Mouse (Mus musculus): ENCODE measurements at regions not wholly inside any gene's neighbourhood (a gene's known extent, or its start where the extent isn't known, plus 50 kb on each side); places are given as distances from the start of the nearest gene placed in this dataset.

DNA sequence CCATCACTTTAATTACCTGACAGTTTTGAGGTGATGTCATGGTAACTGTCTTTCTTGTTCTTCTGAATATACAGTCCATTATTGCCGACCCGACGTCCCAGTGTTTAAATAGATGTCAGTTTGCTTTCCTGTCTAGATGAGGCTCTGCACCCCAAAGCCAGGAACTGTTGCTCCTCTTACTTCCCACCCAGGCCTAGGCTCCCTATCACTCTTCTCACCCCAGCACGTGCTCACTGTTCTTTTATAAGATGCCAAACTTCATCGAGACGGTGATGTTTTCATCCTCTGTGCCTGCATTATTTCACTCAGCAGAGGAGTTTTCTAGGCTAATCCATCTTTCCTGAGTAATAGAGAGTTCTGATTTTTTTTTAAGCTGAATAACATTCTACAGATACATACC, 156.5 kb downstream of the Adra2a start:
- no peaks in the 10 kb centered on the region for H3K9me3 ChIP-seq (replicated peaks; ENCODE audit: insufficient read depth, low read length)
- TF ChIP-seq HCFC1 (IDR thresholded peaks at IDR 0.05; ENCODE audit: low read depth, low read length) (no peak), GABPA (IDR thresholded peaks at IDR 0.05; ENCODE audit: low read depth, low read length) (no peak), MAX (IDR thresholded peaks at IDR 0.05; ENCODE audit: low read length) (no peak), E2F4 (IDR thresholded peaks at IDR 0.05; ENCODE audit: borderline replicate concordance, low read depth, low read length) (no peak), ETS1 (IDR thresholded peaks at IDR 0.05; ENCODE audit: low read depth, low read length) (no peak), JUND (IDR thresholded peaks at IDR 0.05; ENCODE audit: low read depth, low read length) (no peak), TAL1 (IDR thresholded peaks at IDR 0.05; ENCODE audit: low read length) (no peak), RCOR1 (IDR thresholded peaks at IDR 0.05; ENCODE audit: low read depth, low read length) (no peak)
- no peaks in the 10 kb centered on the region for H3K4me1 ChIP-seq (ENCODE audit: control insufficient read depth in 1 of 2, insufficient read depth in 2 of 2, low read length in 2 of 2)
- no peaks in the 10 kb centered on the region for H3K79me2 ChIP-seq (ENCODE audit: control insufficient read depth, insufficient read depth, low read length, poor library complexity)
- no peak for DNase-seq (ENCODE audit: low read depth, low spot score)
- H3K27me3 ChIP-seq (ENCODE audit: control insufficient read depth in 1 of 2, insufficient read depth in 2 of 2, low read length in 2 of 2): peaks cover 1 to 3% of the 10 kb centered on the region in 2 experiments; a peak in 2 of 4 replicates
- no peak overlapping the region for H3K9ac ChIP-seq (ENCODE audit: control insufficient read depth, low read depth, low read length, poor library complexity, severe bottlenecking)
- no peak overlapping the region for H3K4me3 ChIP-seq (ENCODE audit: control insufficient read depth in 1 of 2, insufficient read depth in 1 of 2, low read depth in 2 of 2, low read length in 2 of 2)
- H3K36me3 ChIP-seq (ENCODE audit: control insufficient read depth in 1 of 2, insufficient read depth in 2 of 2, low read length in 2 of 2): no peaks in the 10 kb centered on the region
- no peak overlapping the region for H3K27ac ChIP-seq (ENCODE audit: control insufficient read depth, low read depth, low read length)

DNA sequence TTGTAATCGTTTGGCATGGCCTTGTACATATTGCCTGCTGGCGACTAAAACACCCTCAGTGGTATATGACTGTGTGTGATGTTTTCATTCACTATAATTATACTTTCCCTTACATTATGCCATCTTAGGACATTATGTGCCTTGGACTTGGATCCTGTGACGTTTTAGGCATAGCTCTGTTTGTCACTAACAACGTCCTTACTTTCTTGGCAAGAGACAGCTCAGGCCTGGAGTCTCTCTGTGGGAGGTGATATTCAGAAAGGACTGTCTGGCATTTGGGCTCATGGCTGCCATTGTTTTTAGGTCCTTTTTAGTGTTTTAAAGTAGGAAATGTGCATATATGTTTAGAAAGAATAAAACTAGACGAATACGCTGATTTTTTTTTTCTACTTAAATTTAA, 158.5 kb downstream of the Adra2a start:
- Histone ChIP-seq H3K36me3 (ENCODE audit: control insufficient read depth in 1 of 2, insufficient read depth in 2 of 2, low read length in 2 of 2) (no peaks in the 10 kb centered on the region), H3K27ac (ENCODE audit: control insufficient read depth, low read depth, low read length) (no peak overlapping the region), H3K9ac (ENCODE audit: control insufficient read depth, low read depth, low read length, poor library complexity, severe bottlenecking) (no peak overlapping the region), H3K27me3 (ENCODE audit: control insufficient read depth in 1 of 2, insufficient read depth in 2 of 2, low read length in 2 of 2) (peaks cover 1 to 3% of the 10 kb centered on the region in 2 experiments; a peak in 2 of 4 replicates), H3K79me2 (ENCODE audit: control insufficient read depth, insufficient read depth, low read length, poor library complexity) (no peaks in the 10 kb centered on the region), H3K4me1 (ENCODE audit: control insufficient read depth in 1 of 2, insufficient read depth in 2 of 2, low read length in 2 of 2) (no peaks in the 10 kb centered on the region), H3K9me3 (replicated peaks; ENCODE audit: insufficient read depth, low read length) (no peaks in the 10 kb centered on the region), H3K4me3 (ENCODE audit: control insufficient read depth in 1 of 2, insufficient read depth in 1 of 2, low read depth in 2 of 2, low read length in 2 of 2) (no peak overlapping the region)
- TF ChIP-seq RAD21 (IDR thresholded peaks at IDR 0.05; ENCODE audit: low read depth, low read length) (no peak), BHLHE40 (IDR thresholded peaks at IDR 0.05; ENCODE audit: borderline replicate concordance, low read depth, low read length) (no peak), SMC3 (IDR thresholded peaks at IDR 0.05; ENCODE audit: low read depth, low read length) (no peak), MAX (IDR thresholded peaks at IDR 0.05; ENCODE audit: low read length) (no peak), CTCF (IDR thresholded peaks at IDR 0.05 in 2 of 3, conservative IDR thresholded peaks at IDR 0.05 in 1 of 3; ENCODE audit: control insufficient read depth in 1 of 3, insufficient read depth in 1 of 3, low read depth in 2 of 3, low read length in 3 of 3, poor library complexity in 1 of 3, severe bottlenecking in 1 of 3) (no peak), MAFK (IDR thresholded peaks at IDR 0.05; ENCODE audit: borderline replicate concordance, low read depth, low read length) (no peak), MYC (IDR thresholded peaks at IDR 0.05; ENCODE audit: low read depth, low read length) (no peak), UBTF (IDR thresholded peaks at IDR 0.05; ENCODE audit: borderline replicate concordance, insufficient read depth, low read depth, low read length) (no peak), TAL1 (IDR thresholded peaks at IDR 0.05; ENCODE audit: low read length) (no peak), ZC3H11A (IDR thresholded peaks at IDR 0.05; ENCODE audit: low read depth, low read length) (no peak), ZMIZ1 (IDR thresholded peaks at IDR 0.05; ENCODE audit: low read depth, low read length) (no peak), GABPA (IDR thresholded peaks at IDR 0.05; ENCODE audit: low read depth, low read length) (no peak), MXI1 (IDR thresholded peaks at IDR 0.05; ENCODE audit: low read depth, low read length) (no peak), MEF2A (IDR thresholded peaks at IDR 0.05; ENCODE audit: extremely low read depth, insufficient replicate concordance, low read depth, low read length, poor library complexity, severe bottlenecking) (no peak)
- no peak for DNase-seq (ENCODE audit: low read depth, low spot score)

Data from MEL (cell line).